Mouse (Mus musculus) brain, embryonic 14.5 days (tissue): Measurements from ENCODE around the gene Ypel5.

Experiments used
- CTCF ChIP-seq: fragments of 200-500 bp; IDR thresholded peaks from 2 replicates; pipeline ENCODE4 v1.5.1; 2012; ENCODE audit warnings: inconsistent platforms, mild to moderate bottlenecking, moderate library complexity, borderline replicate concordance; ENCODE audit not compliant: insufficient read depth, insufficient read length; ENCODE audit errors: extremely low read depth
- POLR2A ChIP-seq: fragments of 200-500 bp; IDR thresholded peaks from 2 replicates; pipeline ENCODE4 v1.6.1; 2012; ENCODE audit warnings: mild to moderate bottlenecking, inconsistent platforms, borderline replicate concordance; ENCODE audit not compliant: poor library complexity, insufficient read depth, insufficient read length, severe bottlenecking; ENCODE audit errors: extremely low read depth

DNA sequence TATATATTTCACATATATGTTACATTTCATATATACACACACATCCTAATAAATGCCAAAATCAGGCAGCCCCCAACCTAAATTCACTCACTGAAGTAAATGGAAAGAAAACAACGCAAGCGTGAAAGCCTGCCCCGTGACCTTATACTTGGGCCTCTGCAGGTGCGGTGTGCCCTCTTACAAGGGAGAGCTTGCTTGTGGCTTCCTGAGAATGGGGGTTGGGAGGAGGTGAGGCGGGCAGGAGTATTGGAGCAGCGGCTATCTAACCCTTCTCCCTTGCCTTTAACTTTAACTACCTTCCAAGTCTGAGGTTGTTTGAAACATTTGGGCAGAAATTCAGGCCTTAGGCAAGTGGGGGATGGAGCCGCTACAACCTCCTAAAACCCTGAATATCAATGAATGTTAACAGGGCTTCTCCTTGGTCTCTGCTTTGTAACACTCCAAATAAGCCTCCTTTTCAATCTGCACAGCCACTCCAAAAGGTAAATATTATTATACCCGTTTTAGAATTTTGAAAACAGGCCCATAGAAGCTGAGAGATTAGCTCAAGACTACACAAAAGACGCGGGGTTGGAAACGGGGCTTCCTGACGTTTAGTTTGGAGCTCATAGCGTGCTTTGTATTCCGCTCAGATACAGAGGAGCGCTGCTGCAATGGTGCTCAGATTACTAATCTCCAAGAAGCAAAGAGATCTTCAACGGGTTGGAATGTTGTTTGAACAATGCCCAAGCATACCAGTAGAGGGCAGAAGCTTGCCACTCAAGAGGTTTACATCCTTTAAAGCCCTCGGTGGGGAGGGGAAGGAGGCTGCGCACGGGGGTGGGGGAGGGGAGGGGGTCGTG is 53.5 kb downstream of the Ypel5 start:
- TF ChIP-seq CTCF = peak; percentile 73; the same call in 1 of the 2 replicates
- TF ChIP-seq POLR2A = no peak
